Mouse (Mus musculus): ENCODE measurements at regions not wholly inside any gene's neighbourhood (a gene's known extent, or its start where the extent isn't known, plus 50 kb on each side); places are given as distances from the start of the nearest gene placed in this dataset.

- DNase-seq (ENCODE audit: low spot score) = no peak
Measured at GRCm38 (mm10) chr3:103514061-103514460, 61.0 kb upstream of the Syt6 start.

- no peak for DNase-seq (ENCODE audit: low spot score)
Measured at GRCm38 (mm10) chr3:103515946-103516345, 59.1 kb upstream of the Syt6 start.

- DNase-seq (ENCODE audit: low spot score) = no peak
Measured at GRCm38 (mm10) chr3:103517376-103518304, 57.4 kb upstream of the Syt6 start.

GRCm38 (mm10) chr3:103518624-103519023, 56.4 kb upstream of the Syt6 start:
- DNase-seq (ENCODE audit: low spot score) = no peak

Measured in ovary, postnatal 14 days (tissue).